Mouse (Mus musculus) testis, adult 2 months (tissue): ENCODE data around the gene Siah3.

Experiments
- CTCF ChIP-seq: fragments of 200-500 bp; IDR thresholded peaks from 2 replicates; pipeline ENCODE4 v1.5.1; 2012; ENCODE audit warnings: low read depth, mild to moderate bottlenecking, inconsistent platforms, low read length, moderate library complexity; ENCODE audit not compliant: control insufficient read depth, insufficient read depth, insufficient replicate concordance
- POLR2A ChIP-seq: fragments of 200-500 bp; IDR thresholded peaks from 2 replicates; pipeline ENCODE4 v1.6.1; 2012; ENCODE audit warnings: low read depth, mild to moderate bottlenecking, inconsistent platforms, low read length, moderate library complexity; ENCODE audit not compliant: control insufficient read depth

- no peak for TF ChIP-seq CTCF
- TF ChIP-seq POLR2A: no peak
Observed at GRCm38 (mm10) chr14:75483176-75483546, 27.4 kb downstream of the Siah3 start.
